Mouse (Mus musculus): ENCODE measurements around the gene Bhlhe23.
A peak's percentile ranks its signal among the peaks of the same experiment; 100 is the strongest.

Gene Bhlhe23

GRCm38 (mm10) chr2:180775223-180775622, 1.5 kb downstream of the Bhlhe23 start:
- DNase-seq (ENCODE audit: low spot score), result no peak

- DNase-seq (ENCODE audit: low spot score), result no peak
These were observed 11.0 kb downstream of the Bhlhe23 start for GRCm38 (mm10) chr2:180765713-180766112.

DNA sequence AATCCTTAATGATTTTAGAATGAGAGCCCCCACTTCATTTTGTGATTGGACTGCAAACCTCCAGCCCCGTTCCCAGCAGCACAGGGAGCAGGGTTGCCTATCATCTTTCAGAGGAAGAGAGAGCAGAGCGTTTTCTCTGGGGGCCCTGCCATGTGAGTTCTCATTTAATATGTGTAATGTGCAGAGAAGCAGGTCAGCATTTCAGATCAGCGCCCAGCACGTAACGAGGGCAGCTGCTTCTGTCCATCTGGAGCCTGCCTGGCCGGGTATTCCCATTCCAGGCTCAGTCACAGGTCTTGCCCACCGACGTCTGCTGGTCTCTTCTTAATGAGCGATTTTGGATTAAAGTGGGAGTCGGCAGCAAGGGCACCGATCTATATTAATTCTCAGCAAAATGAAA, 11.7 kb downstream of the Bhlhe23 start:
- DNase-seq (ENCODE audit: low spot score), result no peak

DNA sequence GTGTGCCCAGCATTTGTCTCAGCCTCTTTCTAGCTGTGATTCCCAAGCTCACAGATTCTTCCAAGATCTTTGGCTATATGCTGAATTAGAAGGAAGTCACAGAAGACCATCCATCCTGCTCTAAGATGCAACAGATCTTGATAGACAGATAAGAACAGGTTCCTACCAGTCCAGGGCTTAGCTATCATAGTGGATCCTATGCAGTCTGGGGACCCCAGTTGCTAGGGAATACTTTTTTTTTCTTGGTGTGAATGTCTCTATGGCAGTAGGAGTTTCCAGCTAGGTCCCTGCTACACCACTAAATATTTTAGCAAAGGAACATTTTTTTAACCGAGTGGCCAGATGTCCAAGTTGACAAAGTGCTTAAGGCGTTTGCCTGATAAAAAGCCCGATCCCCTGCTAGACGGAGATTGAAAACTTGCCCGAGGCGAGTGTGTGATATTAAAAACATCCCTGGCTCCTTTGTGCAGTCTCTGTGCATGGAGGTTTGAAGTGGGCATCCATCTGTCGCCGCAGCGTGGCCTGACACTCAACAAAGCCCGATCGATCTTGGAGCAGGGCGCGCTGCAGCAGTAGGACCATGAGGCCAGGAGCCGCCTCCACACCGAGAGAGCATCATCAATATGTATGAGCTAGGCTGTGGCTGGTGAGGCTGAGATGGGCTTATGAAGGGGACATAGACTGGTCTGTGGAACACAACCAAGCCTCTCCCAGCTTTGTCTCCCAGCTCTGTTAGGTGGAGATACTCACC, 18.0 kb downstream of the Bhlhe23 start:
- DNase-seq (ENCODE audit: low spot score), result no peak

DNA sequence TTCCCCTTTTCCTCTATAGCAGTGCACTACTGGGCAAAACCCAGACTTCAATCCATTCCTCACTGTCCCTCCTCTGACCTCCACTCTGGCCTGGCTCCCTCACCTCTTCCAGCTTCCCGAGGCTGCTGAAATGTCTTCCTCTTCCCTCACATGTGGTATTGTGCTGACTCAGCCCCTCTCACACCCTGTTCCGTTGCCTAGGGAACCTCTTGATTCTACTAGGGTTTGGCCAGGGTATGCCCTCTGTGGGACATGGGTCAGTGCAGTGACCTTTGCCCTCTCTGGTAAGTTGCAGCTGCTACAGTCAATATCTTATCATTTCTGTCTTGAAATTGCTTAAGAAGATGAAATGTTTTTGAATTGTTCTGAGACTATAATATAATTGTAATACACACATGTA, 19.9 kb downstream of the Bhlhe23 start:
- no peak for DNase-seq (ENCODE audit: low spot score)

DNA sequence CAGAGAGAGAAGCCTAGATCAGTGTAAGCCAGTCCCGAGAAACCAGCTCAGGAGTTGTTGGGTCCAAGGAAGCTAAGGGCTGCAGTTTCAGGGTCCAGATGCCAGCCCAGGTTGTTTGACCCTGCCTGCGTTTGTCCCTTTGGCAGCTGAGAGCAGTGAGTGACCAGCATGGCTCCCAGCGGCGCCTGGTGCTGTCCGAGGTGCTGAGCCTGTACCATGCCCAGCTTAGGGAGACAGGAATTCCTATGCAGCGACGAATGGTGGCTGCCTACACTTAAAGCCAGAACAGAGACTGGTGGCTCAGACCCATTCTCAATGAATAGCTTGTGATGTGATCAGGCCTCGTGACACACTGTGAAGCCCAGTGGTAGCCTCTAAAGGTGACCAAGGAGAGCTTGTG, 20.8 kb downstream of the Bhlhe23 start:
- peak; percentile 27 for DNase-seq (ENCODE audit: low spot score)

- no peak for DNase-seq (ENCODE audit: low spot score)
These were observed 21.6 kb downstream of the Bhlhe23 start for GRCm38 (mm10) chr2:180754976-180755688.

- no peak for DNase-seq (ENCODE audit: low spot score)
These were observed 27.8 kb downstream of the Bhlhe23 start for GRCm38 (mm10) chr2:180748904-180749303.

GRCm38 (mm10) chr2:180746569-180747192, 30.0 kb downstream of the Bhlhe23 start:
- DNase-seq (ENCODE audit: low spot score), result no peak

DNA sequence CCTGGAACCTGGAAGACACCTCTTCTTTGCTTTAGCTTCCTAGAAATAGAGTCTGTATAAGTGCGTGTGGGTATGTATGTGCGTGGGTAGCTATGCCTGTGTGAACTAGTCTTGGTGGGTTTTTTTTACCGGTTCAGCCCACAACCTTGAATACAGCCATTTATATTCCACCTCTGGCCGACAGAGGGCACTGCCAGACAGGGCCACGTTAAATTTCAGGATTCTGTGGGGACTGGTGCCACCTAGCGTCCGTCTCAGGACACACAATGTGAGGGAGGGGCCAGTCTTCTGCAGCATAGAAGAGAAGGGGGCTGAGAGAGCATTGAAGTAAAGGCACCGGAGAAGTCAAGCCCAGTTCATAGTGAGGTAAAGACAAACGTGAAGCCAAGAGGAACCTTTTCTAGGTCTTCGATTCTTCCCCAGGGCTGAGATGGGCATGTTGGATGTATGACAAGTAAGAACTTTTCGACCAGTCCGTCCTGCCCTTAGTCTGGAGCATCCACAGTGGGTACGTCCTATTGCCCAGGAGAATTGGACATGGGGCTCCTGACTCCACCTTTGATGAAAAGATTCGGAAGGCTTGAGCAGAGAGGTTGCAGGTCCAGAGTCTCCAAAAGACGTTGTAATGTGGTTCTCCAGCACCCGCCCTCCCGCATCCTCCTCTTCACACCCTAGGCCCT, 31.3 kb downstream of the Bhlhe23 start:
- peak; percentile 64 for DNase-seq (ENCODE audit: low spot score)

DNA sequence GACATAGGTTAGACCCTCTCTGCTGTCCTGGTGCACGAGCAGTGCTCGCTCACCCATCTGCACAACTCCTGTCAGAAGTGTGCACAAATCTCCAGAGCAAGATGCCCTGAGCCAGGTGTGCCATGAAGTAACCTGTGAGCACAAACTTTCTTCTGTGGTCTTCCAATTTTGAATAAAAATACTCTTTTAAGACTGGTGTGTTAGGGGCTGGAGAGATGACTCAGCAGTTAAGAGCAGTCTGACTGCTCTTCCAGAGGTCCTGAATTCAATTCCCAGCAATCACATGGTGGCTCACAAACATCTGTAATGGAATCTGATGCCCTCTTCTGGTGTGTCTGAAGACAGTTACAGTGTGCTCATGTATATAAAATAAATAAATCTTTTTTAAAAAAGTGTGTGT, 33.4 kb downstream of the Bhlhe23 start:
- no peak for DNase-seq (ENCODE audit: low spot score)

GRCm38 (mm10) chr2:180742820-180743219, 33.9 kb downstream of the Bhlhe23 start:
- no peak for DNase-seq (ENCODE audit: low spot score)

GRCm38 (mm10) chr2:180741421-180741820, 35.3 kb downstream of the Bhlhe23 start:
- no peak for DNase-seq (ENCODE audit: low spot score)

DNA sequence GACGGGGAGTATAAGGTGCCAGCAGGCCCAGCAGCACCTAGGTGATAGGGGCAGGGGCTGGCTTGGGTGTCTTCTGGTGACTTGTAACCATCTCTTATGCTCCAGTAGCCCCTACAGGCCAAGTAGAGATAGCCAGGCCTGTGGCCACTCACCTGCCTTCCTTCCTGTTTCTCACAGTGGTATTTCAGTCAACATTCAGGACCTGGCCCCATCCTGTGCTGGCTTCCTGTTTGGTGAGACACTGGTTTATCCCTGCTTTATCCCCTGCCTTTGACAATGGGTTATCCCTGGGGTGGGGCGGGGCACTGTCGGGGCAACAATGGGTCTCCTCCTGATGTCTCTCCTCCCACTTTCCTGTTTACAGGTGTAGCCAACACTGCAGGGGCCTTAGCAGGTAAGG, 36.4 kb downstream of the Bhlhe23 start:
- DNase-seq (ENCODE audit: low spot score), result no peak

GRCm38 (mm10) chr2:180737984-180738383, 38.7 kb downstream of the Bhlhe23 start:
- no peak for DNase-seq (ENCODE audit: low spot score)

DNA sequence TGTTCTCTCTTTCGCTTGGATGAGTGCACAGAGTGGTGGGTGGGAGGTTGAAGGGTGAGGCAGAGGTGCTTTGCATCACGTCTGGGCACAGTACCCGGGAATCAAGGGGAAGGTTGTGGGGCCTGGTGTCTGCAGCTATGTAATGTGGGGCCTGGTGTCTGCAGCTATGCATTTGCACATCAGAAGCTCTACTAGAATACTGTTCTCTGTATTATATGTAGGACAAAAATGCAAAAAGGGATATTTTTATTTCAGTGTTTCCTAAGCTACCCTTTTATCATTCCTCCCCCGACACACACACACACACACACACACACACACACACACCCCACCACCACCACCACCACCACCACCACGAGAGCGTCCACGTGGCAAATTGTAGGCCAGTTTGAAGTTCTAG, 41.5 kb downstream of the Bhlhe23 start:
- DNase-seq (ENCODE audit: low spot score), result no peak

DNA sequence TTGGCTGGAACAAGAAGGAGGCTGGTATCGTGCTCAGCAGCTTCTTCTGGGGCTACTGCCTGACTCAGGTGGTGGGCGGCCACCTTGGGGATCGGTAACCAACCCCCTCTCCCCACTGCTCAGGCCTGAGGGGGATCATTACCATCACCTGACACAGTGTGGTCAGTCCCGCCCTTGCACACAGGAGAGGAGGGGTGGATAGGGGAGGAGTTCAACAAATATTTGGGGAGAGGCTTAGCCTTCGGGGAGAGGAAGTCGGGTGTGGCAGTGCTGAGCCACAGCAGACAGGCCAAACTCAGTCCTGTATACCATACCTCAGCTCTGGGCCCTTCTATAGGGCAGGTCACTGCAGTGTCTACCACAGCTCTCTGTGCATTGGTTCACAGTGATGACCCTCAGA, 44.7 kb downstream of the Bhlhe23 start:
- no peak for DNase-seq (ENCODE audit: low spot score)

DNA sequence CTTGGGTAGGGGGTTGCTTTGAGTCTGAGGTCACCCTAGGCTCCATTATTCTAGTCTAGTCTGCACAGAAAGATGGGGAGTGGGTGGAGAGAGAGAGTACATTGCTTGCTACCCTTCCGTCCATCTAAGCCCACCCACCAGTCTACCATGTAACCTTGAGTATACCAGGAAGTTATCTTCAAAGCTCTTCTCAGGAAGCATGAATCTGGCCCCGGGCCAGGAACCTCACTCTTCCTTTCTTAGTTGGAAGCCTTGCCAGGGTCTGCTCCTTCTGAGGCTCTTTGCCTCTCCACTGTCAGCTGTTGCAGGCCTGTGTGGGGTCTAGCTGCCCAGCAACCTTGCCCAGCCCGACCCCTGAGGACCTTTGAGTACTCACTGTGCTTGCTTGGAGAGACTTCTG, 45.7 kb downstream of the Bhlhe23 start:
- DNase-seq (ENCODE audit: low spot score), result no peak

DNA sequence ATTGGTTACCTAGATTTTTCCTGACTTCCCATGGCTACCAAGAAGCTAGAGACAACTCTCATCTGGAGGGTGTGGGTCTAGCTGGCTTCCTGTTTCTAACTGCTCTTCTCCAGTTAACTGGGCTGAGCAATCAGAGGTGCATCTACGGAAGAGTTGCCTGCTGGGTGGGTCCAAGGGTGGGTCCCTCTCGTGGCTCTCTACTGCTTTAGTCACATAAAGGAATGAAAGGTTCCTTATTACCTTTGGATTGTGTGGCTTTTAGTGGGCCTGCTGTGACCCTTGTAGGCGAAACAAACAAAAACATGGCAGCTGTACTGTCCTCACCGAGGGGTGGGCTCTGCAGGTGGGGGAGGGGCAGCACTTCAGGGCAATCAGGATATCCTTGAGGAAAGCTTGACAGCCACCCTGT, 49.1 kb downstream of the Bhlhe23 start:
- no peak for DNase-seq (ENCODE audit: low spot score)

GRCm38 (mm10) chr2:180726658-180727442, 49.9 kb downstream of the Bhlhe23 start:
- no peak for DNase-seq (ENCODE audit: low spot score)

DNA sequence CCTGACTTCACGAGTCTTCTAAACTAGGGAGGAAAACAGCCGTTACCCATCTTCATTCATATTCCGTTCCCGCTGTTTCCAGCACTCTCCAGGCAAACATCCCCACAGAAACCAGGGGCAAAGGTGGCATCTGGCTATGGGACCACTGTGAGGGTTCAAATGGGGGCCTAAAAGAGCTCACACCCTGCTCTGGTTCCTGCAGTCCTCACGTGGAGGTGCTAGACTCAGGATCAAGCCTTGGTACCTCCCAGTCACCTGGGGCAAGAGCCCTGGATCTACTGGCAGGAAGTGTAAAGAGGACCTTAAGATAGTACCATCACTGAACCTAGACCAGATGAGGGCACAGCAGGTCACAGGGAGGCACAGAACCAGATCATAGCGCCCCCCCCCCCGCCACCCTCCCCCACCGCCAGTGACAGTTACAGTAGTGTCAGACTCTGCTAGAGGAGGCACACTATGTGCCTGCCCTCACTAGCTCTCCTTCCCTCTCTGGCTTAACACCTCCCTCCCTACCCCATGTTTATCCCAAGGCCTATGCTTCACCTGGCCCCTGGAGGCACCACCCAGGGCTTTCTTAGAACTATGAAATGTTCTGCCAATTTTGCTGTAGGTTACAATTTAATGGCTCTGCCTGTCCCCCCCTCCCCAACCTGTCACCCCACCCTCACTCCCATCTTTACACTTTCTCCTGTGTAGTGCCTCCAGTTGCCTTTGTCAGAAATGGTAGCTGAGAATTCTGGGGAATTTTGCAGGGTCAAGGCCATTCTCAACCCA, 50.7 kb downstream of the Bhlhe23 start:
- no peak for DNase-seq (ENCODE audit: low spot score)

Data from ovary, postnatal 10 days (tissue).